Mouse (Mus musculus): ENCODE measurements around the gene Magix. TPM values are rescaled to one million over a fixed set of nuclear protein-coding genes. Genes with fewer than 3 reads are reported as not detected.

Magix gene
- polyA plus RNA-seq, 1 experiment from 2014 or later: 0.18 TPM

Other genes with a start within 250 kb of the Magix start
- 0.10 TPM in 1 of 2 replicates, not detected in the other for gene Foxp3, start 107.6 kb downstream of the Magix start, polyA plus RNA-seq (2016; fragmentation: Nextera tagmentation; extraction: Ambion mirVana)
- gene Ppp1r3f, start 107.0 kb downstream of the Magix start, polyA plus RNA-seq (2016; fragmentation: Nextera tagmentation; extraction: Ambion mirVana): 2.9 and 3.2 TPM in 2 replicates
- 19.4 and 20.2 TPM in 2 replicates for gene Ccdc22, start 75.7 kb downstream of the Magix start, polyA plus RNA-seq (2016; fragmentation: Nextera tagmentation; extraction: Ambion mirVana)
- not detected in 2 replicates for gene Cacna1f, start 74.2 kb downstream of the Magix start, polyA plus RNA-seq (2016; fragmentation: Nextera tagmentation; extraction: Ambion mirVana)
- gene Syp, start 42.8 kb downstream of the Magix start, polyA plus RNA-seq (2016; fragmentation: Nextera tagmentation; extraction: Ambion mirVana): 0.63 and 0.94 TPM in 2 replicates
- gene Prickle3, start 24.0 kb downstream of the Magix start, polyA plus RNA-seq (2016; fragmentation: Nextera tagmentation; extraction: Ambion mirVana): 6.6 and 6.8 TPM in 2 replicates
- gene Plp2, start 9.9 kb downstream of the Magix start, polyA plus RNA-seq (2016; fragmentation: Nextera tagmentation; extraction: Ambion mirVana): 147 and 155 TPM in 2 replicates
- gene Gpkow, start 15.9 kb upstream of the Magix start, polyA plus RNA-seq (2016; fragmentation: Nextera tagmentation; extraction: Ambion mirVana): 35.5 and 36.4 TPM in 2 replicates
- 21.6 and 22.4 TPM in 2 replicates for gene Wdr45, start 33.1 kb upstream of the Magix start, polyA plus RNA-seq (2016; fragmentation: Nextera tagmentation; extraction: Ambion mirVana)
- not detected in 2 replicates for gene Gm45208, start 41.0 kb upstream of the Magix start, polyA plus RNA-seq (2016; fragmentation: Nextera tagmentation; extraction: Ambion mirVana)
- 43.5 and 44.3 TPM in 2 replicates for gene Praf2, start 47.2 kb upstream of the Magix start, polyA plus RNA-seq (2016; fragmentation: Nextera tagmentation; extraction: Ambion mirVana)
- gene Ccdc120, start 69.7 kb upstream of the Magix start, polyA plus RNA-seq (2016; fragmentation: Nextera tagmentation; extraction: Ambion mirVana): 6.6 and 8.2 TPM in 2 replicates
- 22.3 TPM in 2 replicates for gene Tfe3, start 81.3 kb upstream of the Magix start, polyA plus RNA-seq (2016; fragmentation: Nextera tagmentation; extraction: Ambion mirVana)
- gene Gripap1, start 108.5 kb upstream of the Magix start, polyA plus RNA-seq (2016; fragmentation: Nextera tagmentation; extraction: Ambion mirVana): 32.0 and 32.2 TPM in 2 replicates
- 1.4 and 1.9 TPM in 2 replicates for gene Kcnd1, start 141.0 kb upstream of the Magix start, polyA plus RNA-seq (2016; fragmentation: Nextera tagmentation; extraction: Ambion mirVana)
- gene Otud5, start 160.1 kb upstream of the Magix start, polyA plus RNA-seq (2016; fragmentation: Nextera tagmentation; extraction: Ambion mirVana): 41.1 and 41.2 TPM in 2 replicates
- gene Pim2, start 197.0 kb upstream of the Magix start, polyA plus RNA-seq (2016; fragmentation: Nextera tagmentation; extraction: Ambion mirVana): 6.4 and 6.8 TPM in 2 replicates
- 25.9 and 26.8 TPM in 2 replicates for gene Slc35a2, start 202.8 kb upstream of the Magix start, polyA plus RNA-seq (2016; fragmentation: Nextera tagmentation; extraction: Ambion mirVana)
- 83.8 and 91.4 TPM in 2 replicates for gene Pqbp1, start 218.0 kb upstream of the Magix start, polyA plus RNA-seq (2016; fragmentation: Nextera tagmentation; extraction: Ambion mirVana)
- gene Timm17b, start 218.1 kb upstream of the Magix start, polyA plus RNA-seq (2016; fragmentation: Nextera tagmentation; extraction: Ambion mirVana): 117 and 130 TPM in 2 replicates
- gene Gm10491, start 226.6 kb upstream of the Magix start, polyA plus RNA-seq (2016; fragmentation: Nextera tagmentation; extraction: Ambion mirVana): not detected in 2 replicates
- not detected in 2 replicates for gene Gm10490, start 228.3 kb upstream of the Magix start, polyA plus RNA-seq (2016; fragmentation: Nextera tagmentation; extraction: Ambion mirVana)
- 0.39 and 0.40 TPM in 2 replicates for gene Pcsk1n, start 238.6 kb upstream of the Magix start, polyA plus RNA-seq (2016; fragmentation: Nextera tagmentation; extraction: Ambion mirVana)
- gene Eras, start 247.4 kb upstream of the Magix start, polyA plus RNA-seq (2016; fragmentation: Nextera tagmentation; extraction: Ambion mirVana): not detected in 2 replicates

Measured in heart, embryonic 12.5 days (tissue).